Mouse (Mus musculus) R1 (cell line): ENCODE results near the gene Tac2.

ENCODE experiments used
- DNase-seq: peaks from one replicate; pipeline ENCODE4 v3.0.0-alpha.2; 2018; ENCODE audit warnings: low read depth, low spot score

Tac2 gene

DNA sequence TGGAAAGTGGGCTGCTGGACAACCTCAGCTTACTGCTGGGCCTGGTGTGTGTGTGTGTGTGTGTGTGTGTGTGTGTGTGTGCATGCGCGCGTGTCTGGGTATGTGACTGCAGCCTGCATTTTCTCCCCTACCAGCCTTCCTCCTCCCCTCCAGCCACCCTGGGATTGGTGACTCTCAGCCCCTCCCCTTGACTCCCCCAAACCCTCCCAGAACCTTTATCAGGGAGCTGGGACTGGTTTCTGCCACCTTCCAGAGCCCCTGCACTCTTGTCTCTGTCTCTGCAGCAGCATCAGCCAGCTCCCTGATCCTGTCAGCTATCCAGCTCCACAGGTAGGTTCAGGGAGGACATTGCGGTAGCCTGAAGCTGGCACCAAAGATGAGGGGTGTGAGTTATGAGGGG, 858 bp downstream of the Tac2 start:
- no peak for DNase-seq

DNA sequence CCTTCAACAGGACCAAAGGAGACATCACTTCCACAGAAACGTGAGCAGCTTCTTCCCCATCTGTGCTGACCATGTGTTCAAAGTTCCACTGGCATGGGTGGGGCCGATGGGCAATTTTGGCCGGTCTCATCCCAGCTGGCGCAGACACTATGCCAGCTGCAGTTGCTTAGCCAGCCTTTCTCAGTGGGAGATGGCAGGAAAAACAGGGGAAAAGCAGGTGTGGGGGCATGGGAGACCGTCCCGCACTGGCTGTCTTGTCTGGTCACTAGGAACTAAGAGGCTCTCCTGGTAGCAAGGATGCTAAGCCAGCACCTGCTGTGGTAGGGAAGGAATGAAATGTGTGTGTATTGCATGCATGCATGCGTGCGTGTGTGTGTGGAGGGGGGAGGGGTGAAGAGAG, 4.2 kb downstream of the Tac2 start:
- no peak for DNase-seq

DNA sequence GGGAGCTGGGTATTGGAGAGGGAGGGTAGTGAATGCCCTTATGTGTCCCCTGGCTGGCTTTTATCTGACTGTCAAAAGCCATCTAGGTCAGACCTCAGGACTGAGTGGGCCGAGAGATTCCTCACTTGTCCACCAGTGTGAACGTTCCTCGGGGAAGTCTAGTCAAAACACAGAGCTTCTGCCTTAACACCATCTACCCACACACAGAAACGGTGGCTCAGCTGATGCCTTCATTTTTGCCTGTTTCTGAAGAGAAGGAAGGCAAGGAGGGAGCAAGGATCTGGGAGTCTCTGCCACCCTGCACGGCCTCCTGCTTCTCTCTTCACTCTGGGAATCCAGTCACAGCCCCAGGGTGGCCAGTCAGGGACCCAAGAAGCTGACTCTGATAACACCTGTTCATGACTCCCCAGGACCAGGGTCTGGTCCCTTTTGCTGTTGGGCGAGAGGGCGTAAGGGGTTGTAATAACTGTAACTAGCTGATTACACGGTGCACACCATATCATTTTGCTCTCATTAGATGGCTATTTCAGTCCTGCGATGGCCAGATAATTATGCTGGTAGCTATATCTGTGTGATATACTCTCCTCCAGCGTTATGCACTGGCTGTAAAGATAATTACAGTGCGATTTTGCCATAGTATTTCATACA, 6.1 kb downstream of the Tac2 start:
- no peak for DNase-seq

DNA sequence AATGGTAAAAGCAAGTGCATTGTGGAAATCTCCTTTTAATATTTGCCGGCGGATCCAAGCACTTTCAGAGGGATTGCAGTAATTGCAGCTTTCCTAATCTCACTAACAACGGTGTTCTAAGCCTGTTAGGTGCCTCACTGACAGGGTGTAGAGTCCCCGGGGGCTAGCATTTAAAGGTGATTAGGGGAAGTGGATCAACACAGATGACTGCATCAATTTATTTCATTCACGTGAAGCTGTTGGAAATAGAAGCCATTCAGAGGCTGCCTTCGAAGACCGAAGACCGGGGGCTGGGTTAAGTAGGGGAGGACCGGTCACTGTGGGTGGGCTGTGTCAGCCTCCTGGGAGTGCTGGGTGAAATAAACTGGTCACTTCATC, 6.6 kb downstream of the Tac2 start:
- no peak for DNase-seq

DNA sequence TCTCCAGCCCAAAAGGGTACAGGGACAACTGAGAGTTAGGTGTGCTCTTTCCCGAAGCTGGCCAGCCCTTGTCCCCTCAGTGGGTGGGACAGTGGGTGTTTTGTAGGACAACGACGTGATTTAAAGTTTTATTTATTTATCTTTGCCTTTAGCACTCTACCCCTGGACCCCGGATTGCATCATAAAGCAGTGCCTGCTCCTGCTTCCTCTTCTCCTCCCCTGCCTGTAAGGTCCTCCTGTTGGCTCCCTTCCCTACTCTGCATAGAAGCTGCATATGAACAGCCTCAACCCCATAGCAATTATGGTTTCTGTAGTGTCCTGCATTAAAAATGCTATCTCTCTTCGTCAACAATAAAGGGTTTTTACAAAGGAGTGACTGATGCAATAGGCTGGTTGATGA, 7.1 kb downstream of the Tac2 start:
- no peak for DNase-seq

DNA sequence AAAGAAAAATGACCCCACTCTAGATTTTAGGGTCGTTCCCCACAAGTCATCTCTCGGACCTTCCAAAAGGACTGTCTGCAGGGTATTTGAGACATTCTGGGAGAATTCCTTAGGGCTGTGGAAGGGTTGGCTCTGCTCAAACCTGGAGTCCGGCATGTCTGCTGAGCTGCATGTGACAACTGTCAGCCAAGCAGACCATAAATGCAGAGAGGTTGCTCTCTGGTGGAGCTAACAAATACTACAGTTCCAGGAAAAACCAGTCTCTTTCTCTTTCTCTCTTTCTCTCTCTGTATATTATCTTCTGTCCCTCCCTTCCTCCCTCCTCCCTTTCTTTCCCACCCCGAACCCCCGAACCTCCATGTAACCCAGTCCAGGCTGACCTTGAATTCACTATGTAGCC, 10.2 kb downstream of the Tac2 start:
- DNase-seq, result no peak

DNA sequence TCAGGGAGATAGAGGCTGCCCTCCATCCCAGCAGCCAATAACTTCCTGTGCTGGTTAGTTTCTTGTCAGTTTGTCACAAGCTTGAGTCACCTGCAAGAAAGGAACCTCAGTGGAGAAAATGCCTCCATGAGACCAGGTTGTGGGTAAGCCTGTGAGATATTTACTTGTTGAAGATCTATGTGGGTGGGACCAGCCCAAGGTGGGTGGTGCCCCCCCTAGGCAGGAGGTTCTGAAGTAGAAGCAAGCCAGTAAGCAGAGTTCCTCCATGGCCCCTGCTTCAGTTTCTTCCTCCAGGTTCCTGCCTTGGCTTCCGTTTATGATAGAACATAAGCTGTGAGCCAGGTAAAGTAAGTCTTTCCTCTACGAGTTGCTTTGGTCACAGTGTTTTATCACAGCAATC, 12.0 kb downstream of the Tac2 start:
- no peak for DNase-seq

DNA sequence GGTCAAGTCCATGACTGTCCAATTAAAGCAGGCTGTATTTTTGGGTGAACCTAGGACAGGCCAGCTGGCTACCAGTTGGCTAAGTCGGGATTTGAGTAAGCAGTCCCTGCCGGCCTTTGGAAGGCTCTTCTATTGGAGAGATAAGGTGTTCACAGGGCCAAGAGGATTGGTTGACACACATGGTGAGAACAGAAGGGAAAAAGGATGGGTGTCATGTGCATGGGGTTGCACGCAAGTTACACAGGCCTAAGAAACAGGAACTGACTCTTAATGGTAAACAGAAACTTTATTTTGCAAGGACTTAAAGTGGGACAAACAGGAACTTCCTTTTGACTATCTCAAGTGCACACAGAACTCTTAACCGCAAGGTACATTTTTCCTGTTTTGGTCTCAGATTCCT, 12.6 kb downstream of the Tac2 start:
- DNase-seq, result no peak

DNA sequence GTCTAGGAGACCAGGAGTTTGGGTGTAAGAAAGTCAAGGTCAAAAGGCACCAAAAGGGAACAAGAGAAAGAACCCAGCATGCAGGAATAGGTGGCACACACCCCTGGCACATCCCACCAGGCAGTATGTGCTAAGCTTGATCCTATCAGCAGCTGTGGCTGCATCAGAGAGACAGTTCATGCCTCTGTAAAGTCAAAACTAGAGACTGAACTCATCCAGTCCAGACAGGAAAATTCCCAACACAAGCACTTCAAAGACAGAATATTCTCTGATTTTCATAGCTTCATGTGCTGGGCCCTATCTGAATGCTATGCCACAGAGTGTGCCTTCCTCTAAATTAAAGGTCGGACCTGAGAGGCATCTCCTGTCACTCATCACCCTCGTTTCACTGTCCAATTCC, 13.3 kb downstream of the Tac2 start:
- DNase-seq, result no peak

DNA sequence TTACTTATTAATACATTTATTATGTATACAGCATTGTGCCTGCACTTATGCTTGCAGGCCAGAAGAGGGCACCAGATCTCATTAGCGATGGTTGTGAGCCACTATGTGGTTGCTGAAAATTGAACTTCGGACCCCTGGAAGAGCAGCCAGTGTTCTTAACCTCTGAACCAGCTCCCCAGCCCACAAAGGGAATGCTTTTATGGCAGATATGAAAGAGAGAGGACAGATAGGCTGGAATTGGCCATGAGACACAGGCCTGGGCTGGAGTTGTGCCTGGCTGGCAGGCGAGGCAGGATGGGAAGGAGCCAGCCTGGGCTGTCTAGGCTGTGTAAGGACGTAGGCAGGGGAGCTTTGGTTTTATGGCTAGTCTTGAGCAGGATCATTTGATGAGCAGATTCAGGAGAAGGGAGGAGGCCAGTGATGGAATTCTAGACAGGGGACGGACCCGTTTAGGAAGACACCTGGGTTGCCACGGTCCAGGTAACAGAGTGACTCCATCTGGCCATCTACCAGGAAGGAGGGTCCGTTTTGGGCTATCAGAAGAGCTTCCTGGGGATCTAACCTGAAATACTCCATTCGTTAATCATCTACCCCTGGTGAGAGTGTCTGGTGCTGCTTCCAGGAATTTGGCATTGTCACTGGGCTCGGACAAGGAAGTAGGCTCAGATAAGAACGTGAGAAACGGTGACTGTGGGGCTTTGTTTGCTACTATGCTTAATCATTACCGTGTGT, 14.0 kb downstream of the Tac2 start:
- DNase-seq, result peak; percentile 64

DNA sequence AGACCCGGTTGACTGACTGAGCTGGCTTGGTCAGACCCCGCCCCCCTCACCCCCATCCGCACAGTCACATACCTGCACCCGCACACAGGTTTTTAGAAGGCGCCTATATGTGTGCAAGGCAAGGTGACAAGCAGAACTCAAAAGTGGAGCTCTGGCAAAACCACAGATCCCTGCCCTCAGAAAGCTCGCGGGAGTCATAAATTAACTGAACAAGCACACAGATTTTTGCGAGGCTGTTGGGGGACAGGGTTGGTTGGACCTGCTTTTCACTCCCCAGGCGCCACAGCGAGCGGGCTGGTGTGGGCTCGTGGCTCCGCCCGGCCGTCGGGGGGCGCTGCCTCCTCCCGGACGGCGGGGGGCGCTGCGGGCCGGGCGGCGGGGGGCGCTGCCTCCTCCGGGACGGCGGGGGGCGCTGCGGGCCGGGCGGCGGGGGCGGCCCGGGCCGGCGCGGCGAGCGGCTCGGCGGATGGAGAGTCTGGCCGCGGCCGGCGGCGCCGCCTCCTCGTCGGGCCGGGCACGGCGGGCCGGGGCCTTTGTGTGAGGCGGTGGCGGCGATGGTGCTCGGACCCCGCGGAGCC, 14.9 kb downstream of the Tac2 start, which contains the start of gene Zbtb39:
Gene Zbtb39, plus strand, starts transcription at position 456 of the 578 bp plus-strand sequence.
- peak; percentile 82 for DNase-seq

DNA sequence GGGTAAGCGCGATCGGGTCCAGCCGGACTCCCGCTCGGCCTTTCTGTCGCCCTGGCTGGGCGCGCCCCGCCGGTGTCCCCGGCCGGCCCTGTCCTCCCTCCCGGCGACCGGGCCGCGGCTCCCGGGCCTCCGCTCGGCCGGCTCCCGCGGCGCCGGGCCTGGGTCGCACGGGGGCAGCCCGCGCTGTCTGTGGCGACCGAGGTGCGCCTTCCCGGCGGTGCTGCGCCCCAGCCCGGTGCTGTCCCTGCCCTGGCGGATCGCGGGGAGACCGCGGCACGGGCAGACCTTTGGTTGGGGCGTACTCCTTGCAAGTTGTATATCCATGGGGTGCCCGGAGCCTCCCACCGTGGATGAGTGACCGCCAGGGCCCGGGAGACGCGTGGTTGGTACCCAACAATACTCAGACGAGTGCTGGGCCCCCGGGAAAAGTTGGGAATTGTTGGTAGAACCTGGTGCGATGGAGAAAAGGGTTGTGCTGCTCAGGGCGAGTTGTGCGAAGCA, 15.4 kb downstream of the Tac2 start:
- peak; percentile 60 for DNase-seq

DNA sequence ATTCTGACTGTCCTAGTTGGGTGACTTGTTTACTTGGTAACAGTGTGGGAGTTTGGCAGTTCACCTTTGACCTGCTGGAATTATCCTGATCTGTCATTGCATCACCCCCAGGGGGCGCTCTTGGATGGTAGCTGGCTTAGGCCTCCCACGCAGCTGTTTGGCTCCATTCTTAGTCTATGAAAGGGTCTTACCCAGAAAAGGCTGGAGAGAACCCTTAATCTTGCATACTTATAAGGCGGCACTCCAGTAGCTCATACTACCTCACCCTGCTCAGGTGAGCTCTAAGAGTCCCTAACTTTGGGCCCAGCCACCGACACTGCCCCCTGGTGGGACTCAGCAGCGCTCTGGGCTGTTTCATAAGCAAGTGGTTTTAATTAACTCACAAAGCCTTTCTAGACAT, 20.4 kb downstream of the Tac2 start:
- peak; percentile 84 for DNase-seq

DNA sequence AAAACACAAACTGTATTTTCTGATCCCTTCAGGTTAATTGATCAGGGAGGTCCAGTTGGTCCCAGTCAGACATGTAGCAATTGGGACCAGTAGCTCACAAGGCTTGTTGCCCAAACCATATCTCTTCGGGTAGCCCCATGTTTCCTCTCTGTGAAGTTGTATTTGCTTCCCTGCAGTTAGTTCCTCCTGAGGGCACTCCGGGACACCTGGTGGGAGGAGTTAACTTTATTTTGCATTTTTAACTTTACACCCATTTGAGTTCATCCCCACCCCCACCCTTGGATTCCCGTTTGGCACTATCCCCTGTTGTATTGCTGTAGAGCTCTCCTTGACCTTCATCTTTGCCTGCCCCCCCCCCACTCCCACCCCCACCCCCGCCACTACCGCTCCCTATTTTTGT, 21.6 kb downstream of the Tac2 start:
- DNase-seq, result peak; percentile 66

DNA sequence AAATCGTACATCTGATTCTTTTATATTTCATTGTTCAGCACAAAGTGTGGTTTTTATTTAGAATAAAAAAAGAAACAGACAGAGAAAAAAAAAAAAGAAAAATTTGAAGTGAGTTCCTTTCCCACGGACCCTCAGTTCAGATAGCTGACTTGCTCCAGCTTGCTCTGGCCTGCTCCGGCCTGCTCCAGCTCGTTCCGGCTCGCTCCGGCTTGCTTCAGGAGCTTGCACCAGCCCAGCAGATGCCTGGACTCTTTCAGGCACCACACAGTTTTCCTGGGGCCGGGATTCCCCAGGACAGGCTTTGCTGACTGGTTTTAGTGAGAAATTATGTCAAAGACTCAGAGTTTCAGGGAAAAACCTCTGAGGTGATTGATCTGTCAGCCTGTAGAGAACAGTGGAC, 23.0 kb downstream of the Tac2 start:
- peak; percentile 59 for DNase-seq

DNA sequence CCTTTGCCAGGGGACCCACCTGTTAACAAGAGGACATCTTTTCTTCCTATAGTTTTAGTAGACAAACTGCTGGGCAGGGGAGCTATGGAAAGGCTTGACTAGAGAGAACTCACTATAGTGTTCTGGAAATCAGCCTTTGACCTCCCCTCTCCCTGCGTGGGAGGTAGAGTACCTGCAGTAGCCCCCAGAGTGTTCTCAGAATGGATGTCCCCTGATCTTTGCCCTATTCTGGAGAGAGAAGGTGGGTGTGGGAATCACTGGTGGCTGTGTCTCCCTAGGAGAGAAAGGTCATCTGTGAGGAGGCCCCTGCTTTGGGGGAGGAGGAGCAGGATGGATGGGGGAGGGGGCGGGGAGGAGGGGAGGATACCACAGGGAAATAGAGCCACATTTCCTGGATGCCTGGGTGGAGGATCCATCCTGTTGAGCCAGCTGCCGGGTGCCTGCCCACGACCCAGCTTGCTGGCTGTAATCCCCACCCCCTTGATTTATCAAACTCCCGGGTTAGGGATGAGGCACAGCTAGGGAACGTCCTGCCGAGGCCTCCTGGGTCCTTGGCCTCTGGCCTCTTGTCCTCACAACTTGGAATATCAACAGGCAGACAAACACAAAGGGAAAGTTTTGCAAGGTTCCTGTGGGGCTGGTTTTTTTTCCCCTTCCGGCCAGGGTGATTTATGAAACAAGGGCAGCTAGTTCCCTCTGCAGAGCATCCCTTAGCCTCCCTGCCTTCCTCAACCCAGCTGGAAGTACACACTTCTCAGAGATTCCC, 24.8 kb downstream of the Tac2 start:
- peak; percentile 75 for DNase-seq

DNA sequence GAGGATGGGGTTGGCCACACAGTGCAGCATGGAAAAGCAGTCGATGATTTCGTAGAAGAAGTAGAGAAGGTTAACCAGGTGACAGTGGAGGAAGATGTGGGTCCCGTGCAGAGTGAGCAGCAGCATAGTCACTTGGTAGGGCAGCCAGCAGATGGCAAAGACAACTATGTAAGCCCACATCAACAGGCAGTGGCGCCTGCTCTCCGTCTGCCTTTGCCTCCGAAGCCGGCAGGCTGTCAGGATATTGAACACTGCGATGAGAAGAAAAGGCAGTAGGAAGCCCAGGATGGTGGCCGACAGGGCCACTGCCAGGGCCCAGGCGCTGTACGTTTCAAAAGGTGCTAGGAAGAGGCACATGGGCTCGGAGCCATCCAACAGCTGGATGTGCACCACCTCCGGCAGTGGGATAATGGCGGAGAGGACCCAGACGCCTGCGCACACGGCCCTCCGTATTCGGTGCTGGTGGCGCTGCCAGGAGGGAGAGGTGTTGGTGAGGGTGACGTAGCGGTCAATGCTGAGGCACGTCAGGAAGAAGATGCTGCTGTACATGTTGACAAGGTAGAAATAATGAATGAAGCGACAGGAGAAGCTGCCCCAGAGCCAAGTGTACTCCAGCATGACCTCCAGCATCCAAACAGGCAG, 26.0 kb downstream of the Tac2 start:
- peak; percentile 61 for DNase-seq

DNA sequence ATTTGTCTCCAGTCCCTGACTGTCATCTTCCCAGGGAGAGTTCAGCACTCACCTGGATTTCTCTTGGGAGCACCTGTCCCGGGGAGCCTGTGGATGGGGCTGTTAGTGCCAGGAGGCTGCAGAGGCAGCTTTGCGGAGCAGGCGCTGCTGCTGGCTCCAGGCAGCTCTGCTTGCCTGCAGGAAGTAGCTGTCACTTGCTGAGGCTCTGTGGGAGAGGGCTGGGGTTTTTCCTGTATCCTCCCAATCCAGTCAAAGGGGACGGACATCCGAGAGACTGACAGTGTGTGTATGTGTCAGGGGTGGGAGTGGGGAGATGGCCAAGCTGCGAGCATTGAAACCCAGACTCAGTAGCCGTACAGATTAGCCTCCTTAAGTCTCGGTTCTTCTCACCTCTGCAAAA, 27.3 kb downstream of the Tac2 start, which contains the start of gene Gpr182:
Gene Gpr182, minus strand, starts transcription at position 185 of the 400 bp plus-strand sequence.
- DNase-seq, result peak; percentile 43

DNA sequence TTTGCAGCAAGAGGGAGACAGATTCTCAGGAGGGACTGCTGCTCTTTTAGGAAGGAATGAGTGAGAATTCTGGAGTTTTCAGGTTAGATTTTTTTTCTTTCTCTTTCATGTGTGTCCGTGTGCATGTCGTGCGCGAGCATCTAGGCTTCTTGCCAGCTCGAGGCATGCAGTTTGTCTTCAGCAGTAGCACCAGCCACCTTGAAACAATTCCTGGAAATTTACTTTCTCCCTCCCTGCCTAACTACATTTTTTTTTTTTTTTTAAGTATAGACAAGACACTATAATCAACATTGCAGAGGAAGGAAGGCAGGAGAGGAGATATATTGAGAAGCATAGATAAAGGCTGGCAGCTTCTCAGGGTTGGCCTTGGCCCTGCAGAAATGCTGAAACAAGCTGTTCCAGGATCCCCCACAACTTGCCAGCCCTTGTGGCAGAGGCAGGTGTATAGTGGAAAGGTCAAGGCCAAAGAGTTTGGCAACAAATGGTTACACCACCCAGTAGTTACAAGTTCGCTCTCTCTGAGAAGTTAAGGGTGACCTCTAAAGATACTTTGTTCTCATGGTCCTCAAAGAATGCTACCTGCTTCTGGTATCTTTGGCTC, 30.4 kb downstream of the Tac2 start:
- DNase-seq, result no peak

DNA sequence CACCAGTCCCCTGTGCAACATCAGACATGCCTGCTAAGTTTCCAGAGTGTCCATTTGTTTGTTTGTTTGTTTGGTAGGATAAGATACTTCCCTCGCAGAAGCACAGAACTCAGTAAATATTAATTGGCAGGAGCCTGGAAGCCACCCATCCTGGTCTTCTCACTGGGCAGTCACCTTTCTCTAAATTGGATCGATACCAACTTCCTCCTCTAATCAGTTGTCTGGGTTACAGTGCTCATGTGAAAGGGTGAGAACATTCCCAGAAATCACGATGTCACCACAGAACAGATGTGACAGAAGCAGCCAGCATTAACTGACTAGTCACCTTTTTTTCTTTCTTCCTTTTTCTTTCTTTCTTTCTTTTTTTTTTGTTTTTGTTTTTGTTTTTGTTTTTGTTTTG, 31.0 kb downstream of the Tac2 start:
- no peak for DNase-seq

DNA sequence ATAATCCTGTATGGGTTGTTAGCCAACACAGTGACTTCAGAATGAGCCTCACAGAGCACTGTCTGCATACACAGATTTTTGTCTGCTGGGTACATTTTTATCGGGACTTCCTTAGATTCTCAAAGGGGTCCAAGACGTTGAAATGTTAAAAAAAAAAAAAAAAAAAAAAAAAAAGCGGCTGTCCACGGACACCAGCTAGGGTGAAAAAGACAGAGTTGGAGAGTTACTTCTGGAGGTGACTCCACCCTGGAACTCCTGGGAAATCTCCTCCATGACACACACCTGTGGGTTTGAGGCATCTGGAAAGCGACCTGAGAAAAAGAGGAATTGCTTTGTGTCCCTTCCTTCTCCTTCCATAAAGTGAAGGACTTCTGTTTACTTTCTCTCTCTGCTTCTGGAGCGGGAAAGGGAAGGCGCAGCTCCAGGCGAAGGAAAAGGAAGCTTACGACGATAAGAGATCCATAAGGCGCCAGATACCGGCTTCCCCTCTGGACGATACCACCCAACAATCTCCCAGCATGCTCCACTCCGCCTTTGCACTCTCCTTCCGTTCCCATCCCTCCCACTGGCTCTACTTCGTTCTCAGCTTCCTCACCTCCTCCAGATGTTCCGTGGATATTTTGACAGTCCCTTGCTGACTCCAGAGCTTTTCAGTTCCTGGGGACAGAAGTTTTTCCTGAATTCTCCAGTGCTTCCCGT, 31.6 kb downstream of the Tac2 start:
- peak; percentile 46 for DNase-seq
